Mouse (Mus musculus): ENCODE results near the gene Eif2b1. TPM values are rescaled to one million over a fixed set of nuclear protein-coding genes. Genes with fewer than 3 reads are reported as not detected.

Eif2b1 gene
- polyA plus RNA-seq (2012): 7.8 and 9.1 TPM in 2 replicates

DNA sequence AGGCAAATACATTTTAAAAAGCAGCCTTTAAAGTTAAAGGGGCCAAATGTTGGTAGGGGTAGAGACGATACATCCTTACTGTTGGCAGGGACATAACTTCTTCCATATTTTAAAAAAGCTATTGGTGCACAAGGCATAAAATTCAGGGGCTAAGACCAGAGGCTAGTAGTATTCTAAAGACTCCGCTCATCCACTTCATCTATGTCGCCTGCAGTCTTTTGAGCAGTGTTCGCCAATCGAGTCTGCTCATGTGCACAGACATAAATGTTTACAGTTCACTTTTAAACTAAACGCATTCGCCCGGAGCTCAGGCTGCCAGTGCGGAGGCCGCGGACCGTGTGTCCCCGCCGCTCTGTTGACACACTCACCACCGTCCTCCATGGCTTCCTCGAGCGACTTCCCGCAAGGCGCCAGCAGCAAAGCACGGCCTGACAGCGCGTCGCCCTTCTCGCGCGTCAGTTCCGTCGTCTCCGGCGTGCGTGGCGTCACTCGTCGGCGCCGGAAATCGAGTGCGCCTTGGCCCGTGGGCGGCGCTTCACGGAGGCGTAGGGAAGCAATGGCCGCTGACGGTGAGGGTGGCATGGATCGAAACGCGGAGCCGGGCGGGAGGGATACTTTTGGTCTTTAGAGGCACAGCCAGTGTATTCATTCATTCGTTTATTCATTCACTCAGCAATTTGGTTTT lies at the start of gene Eif2b1, which contains the start of gene Gtf2h3:
Eif2b1 (minus strand) TSS at position 499 of the 685 bp plus-strand sequence.
Gtf2h3 (plus strand) TSS at position 508 of the 685 bp plus-strand sequence.

DNA sequence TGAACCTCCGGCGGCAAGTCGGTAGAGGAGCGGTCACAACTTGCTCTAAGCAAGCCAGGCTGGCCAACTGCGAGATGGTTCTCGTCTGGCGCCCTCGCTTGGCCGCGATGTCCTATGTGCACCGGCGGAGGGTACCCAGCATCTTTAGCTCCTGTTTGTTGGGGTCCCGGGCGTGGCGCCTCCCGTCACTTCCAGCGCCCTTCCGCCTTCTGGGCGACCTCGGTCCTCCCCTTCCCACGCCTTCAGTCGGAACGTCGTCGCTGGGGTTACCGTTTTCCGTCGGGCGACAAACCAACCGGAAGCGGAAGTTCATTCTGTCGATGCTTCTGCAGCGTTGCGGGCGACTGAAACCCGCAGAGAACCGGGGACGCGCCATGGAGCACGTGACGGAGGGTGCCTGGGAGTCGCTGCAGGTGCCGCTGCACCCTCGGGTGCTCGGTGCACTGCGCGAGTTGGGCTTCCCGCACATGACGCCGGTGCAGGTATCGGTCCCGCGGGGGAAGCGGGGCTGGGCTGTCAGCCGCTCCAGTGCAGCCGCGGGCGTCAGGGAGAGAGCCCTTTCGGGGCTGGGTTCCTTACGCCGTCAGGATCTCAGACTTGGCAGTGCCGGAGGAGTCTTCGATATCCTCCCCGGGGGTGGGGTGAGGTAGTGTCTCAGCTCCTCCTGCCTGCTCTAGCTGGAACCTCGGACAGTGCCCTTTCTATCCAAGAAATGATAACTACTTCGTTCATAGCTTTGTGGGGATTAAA lies 26.2 kb downstream of the Eif2b1 start, which contains the start of gene Ddx55:
Ddx55 (plus strand) TSS at position 307 of the 750 bp plus-strand sequence.

DNA sequence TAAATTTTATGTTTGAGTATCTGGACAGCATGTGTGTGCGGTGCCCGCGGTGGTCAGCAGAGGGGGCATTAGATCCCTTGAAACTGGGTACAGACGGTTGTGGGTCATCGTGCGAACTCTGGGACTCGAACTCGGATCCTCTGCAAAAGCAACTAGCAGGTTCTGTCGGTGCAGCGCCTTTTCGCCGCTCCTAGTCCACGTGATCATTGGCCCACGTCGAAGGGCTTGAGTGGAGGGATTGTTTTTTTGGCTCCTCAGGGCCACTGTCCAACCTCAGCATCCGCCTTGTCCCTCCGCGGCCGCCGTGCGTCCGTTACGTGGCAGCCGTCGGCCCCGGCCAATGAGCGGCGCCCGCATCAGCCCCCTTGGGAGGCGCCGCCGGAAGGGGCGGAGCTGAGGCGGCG lies 38.5 kb downstream of the Eif2b1 start, which contains the start of gene Tmed2:
Tmed2 (plus strand) TSS at position 313 of the 404 bp plus-strand sequence.

DNA sequence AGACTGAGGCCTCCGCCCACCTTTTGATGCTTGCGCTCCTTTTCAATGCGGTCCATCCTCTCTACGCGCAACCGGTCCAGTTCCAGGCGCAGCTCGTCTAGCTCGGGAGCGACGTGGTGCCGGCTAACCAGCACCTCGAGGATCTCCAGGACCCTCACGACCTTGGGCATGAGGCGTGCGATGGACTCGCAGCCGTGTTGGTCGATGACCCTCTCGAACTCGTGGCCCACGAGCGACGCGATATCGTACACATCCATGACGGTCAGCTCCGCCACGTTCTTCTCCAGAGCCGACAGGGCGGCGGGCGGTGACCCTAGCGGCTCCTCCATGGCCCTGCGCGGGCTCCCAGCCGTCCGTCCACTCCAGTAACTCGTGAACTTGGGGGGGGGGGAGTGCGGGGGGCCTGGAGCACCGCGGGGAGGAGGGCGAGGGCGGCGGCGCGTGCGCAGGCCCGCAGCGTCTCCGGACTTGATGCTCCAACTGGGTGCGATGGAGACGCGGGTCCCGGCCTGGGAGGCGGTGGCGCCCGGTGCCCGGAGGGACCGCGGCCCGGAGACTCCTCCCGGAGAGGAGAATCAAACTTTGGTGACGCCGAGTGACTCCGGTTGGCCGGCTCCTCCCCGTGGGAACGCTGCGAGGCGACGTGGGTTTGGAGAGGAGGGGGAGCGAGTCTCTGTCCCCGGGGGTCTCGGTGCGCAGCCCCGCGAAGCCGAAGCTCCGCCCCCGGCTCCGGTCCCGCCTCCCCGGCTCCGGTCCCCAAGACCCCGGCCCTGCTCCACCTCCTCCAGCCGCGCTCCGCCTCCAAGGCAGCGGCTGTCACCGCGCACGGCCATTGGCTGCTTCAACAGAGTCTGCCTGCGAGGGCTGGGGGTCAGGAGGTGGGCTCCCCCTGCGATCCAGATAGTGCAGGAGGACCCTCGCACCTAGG lies 48.0 kb downstream of the Eif2b1 start, which contains the start of gene Rilpl1:
Rilpl1 (minus strand) TSS at position 737 of the 928 bp plus-strand sequence.

Other genes starting within 250 kb of the Eif2b1 start
- gene Cdk2ap1, start 216.0 kb downstream of the Eif2b1 start, polyA plus RNA-seq (2012): 205 and 224 TPM in 2 replicates
- 10.8 and 18.2 TPM in 2 replicates for gene Sbno1, start 153.1 kb downstream of the Eif2b1 start, polyA plus RNA-seq (2012)
- 247 and 284 TPM in 2 replicates for gene Kmt5a, start 139.2 kb downstream of the Eif2b1 start, polyA plus RNA-seq (2012)
- 93.7 and 113 TPM in 2 replicates for gene Rilpl2, start 100.8 kb downstream of the Eif2b1 start, polyA plus RNA-seq (2012)
- gene Snrnp35, start 96.0 kb downstream of the Eif2b1 start, polyA plus RNA-seq (2012): 18.1 and 20.6 TPM in 2 replicates
- 3.4 TPM in 2 replicates for gene Rilpl1, start 47.7 kb downstream of the Eif2b1 start, polyA plus RNA-seq (2012)
- 180 and 193 TPM in 2 replicates for gene Tmed2, start 38.4 kb downstream of the Eif2b1 start, polyA plus RNA-seq (2012)
- gene Ddx55, start 26.3 kb downstream of the Eif2b1 start, polyA plus RNA-seq (2012): 19.5 and 23.3 TPM in 2 replicates
- gene Gtf2h3, start within 50 bp of the Eif2b1 start, polyA plus RNA-seq (2012): 1.4 and 2.4 TPM in 2 replicates
- 10.7 and 11.8 TPM in 2 replicates for gene Atp6v0a2, start 49.4 kb upstream of the Eif2b1 start, polyA plus RNA-seq (2012)
- 0.01 TPM in 1 of 2 replicates, not detected in the other for gene Dnah10, start 146.0 kb upstream of the Eif2b1 start, polyA plus RNA-seq (2012)